Mouse (Mus musculus) left cerebral cortex, adult 8-10 months (tissue): Measurements from ENCODE around the gene Lix1l. TPM values are rescaled to one million over a fixed set of nuclear protein-coding genes. Genes with fewer than 3 reads are reported as not detected.

Experiments
- DNase-seq, 2 experiments: peaks; one replicate each; pipeline ENCODE4 v3.0.0; 2022; ENCODE audit warnings: low spot score in 2 of 2
- total RNA-seq, 4 experiments: library from RNA; stranded (reverse); gene quantifications; 2 replicates each; pipeline ENCODE4 v1.2.4; 2022

The Lix1l gene
- total RNA-seq = 10 to 100 TPM; 20.3 to 22.9 (median 21.9) TPM

- DNase-seq = peak; percentile 80 to 94
These were observed at the start of gene Lix1l for GRCm38 (mm10) chr3:96600639-96601250. Lix1l (plus strand) TSS chr3:96601149.

GRCm38 (mm10) chr3:96551203-96551602 is 49.7 kb upstream of the Lix1l start:
- DNase-seq = no peak

- no peak for DNase-seq
These were observed 49.1 kb upstream of the Lix1l start for GRCm38 (mm10) chr3:96551890-96552289.

GRCm38 (mm10) chr3:96553601-96554000 is 47.3 kb upstream of the Lix1l start:
- DNase-seq = no peak

- no peak for DNase-seq
These were observed 46.7 kb upstream of the Lix1l start for GRCm38 (mm10) chr3:96554251-96554650.

- peak in 1 of 2 experiments; percentile 45 for DNase-seq
These were observed 45.8 kb upstream of the Lix1l start for GRCm38 (mm10) chr3:96555041-96555596.

GRCm38 (mm10) chr3:96555999-96556614 is 44.8 kb upstream of the Lix1l start:
- DNase-seq = no peak

- no peak for DNase-seq
These were observed 44.0 kb upstream of the Lix1l start for GRCm38 (mm10) chr3:96556651-96557635.

- DNase-seq = peak; percentile 84 to 94
These were observed 43.3 kb upstream of the Lix1l start, which contains the start of gene Txnip for GRCm38 (mm10) chr3:96557694-96558093. Txnip (plus strand) TSS chr3:96557957.

GRCm38 (mm10) chr3:96558159-96558558 is 42.8 kb upstream of the Lix1l start:
- DNase-seq = no peak

GRCm38 (mm10) chr3:96558668-96559196 is 42.2 kb upstream of the Lix1l start:
- no peak for DNase-seq

GRCm38 (mm10) chr3:96559398-96559910 is 41.5 kb upstream of the Lix1l start:
- no peak for DNase-seq

- DNase-seq = no peak
These were observed 40.8 kb upstream of the Lix1l start for GRCm38 (mm10) chr3:96559911-96560850.

- DNase-seq = no peak
These were observed 39.9 kb upstream of the Lix1l start for GRCm38 (mm10) chr3:96560881-96561668.

GRCm38 (mm10) chr3:96561946-96562681 is 38.8 kb upstream of the Lix1l start:
- no peak for DNase-seq

- no peak for DNase-seq
These were observed 37.7 kb upstream of the Lix1l start for GRCm38 (mm10) chr3:96563267-96563666.

- DNase-seq = no peak
These were observed 36.9 kb upstream of the Lix1l start for GRCm38 (mm10) chr3:96563911-96564632.

GRCm38 (mm10) chr3:96564633-96565032 is 36.3 kb upstream of the Lix1l start:
- no peak for DNase-seq
